Mouse (Mus musculus) A20 (cell line): ENCODE data around the gene Smarcd2.

Experiments used
- DNase-seq: peaks from one replicate; pipeline ENCODE4 v3.0.0-alpha.2; 2011; ENCODE audit warnings: low read depth, low spot score

Smarcd2 gene

DNA sequence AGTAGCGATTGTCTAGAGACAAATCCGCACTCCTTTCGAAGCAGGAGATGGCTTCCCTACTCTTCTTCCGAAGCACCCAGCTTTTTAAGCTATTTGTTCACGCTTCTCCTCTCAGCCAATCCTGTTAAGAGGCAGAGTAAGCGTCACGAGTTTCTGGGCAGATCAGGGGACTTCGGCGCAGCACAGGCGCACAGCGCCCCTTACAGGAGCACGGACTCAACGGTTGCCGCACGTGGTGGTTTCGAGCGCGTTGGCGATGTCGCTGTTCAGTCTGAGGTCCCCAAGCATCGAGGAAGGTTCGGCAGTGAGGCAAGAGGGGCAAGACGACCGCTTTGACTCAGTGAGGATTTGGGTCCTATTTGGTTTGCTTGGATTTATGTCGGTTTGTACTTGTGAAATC, 3.7 kb upstream of the Smarcd2 start, which contains the start of gene Tcam1:
TSS of gene Tcam1 (plus strand) at position 219 of the 400 bp plus-strand sequence.
- DNase-seq: peak; percentile 98

DNA sequence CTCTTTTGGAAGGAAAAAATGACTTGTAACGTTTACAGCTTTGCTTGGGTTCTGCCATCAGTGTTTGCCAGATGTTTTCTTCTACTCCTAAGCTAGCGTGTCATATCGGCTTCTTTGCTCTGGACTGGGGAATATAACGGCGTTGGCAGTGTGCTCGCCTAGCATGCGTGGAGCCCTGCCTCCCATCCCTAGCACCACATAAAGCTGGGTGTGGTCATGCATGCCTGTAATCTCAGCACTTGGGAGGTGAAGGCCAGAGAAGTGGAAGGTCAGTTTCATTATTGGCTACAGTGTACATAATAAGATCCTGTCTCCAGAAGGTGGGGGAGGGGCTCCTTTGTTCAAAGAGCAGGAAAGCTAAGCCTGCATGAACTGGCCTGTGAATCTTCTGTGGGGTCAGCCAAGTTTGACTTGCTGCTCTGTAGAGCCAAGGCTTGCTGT, 2.2 kb upstream of the Smarcd2 start:
- DNase-seq: no peak

DNA sequence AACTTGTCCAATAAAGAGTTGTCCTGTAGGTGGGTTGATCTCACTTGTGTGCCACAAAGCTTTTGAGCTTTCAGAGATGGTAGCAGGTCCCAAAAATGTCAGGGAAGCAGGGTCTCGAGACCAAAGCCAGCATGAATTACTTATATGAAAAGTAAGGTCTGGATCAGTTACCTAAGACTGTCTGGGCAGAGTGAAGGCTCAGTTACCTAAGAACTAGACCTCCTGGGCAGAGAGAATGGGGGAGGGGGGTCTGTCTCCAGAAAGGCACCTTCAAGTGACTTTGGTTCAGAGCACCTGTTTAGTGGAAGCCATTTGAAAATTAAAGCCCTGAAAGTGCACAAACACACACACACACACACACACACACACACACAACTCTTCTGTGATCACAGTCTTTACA, 1.6 kb upstream of the Smarcd2 start:
- DNase-seq: no peak

DNA sequence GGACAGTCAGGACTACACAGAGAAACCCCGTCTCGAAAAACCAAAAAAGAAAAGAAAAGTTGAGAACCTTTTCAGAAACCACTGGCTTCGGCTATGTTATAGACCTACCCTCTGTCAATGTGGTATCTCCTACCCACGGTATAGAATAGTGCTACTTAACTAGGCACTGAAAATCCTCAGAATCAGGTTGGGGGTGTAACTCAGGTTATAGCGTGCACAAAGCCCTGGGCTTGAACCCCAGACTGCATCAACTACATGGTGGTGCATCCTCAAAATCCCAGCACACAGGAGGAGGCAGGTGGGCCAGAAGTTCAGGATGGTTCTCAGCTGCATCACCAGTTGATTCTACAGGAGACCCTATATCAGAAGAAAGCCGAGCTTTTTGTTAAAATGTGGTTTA, 1.0 kb upstream of the Smarcd2 start:
- no peak for DNase-seq

DNA sequence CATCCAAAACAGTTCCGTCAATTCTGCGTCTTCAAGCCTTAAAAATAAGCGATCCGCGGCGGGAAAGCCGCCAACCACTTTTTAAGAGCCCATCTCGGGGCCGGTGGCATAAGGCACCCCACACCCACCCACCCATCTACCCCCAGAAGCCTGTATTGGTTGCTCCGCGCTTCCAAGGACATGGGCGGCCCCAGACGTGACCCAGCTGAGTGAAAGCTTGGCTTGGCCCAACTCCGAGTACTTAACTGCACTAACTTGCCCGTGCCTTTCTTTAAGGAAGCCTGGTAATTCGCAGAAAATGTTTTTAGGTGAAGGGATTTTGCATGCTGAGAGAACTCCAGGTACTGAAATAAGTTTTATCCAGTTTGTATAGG, 526 bp upstream of the Smarcd2 start:
- DNase-seq: no peak

DNA sequence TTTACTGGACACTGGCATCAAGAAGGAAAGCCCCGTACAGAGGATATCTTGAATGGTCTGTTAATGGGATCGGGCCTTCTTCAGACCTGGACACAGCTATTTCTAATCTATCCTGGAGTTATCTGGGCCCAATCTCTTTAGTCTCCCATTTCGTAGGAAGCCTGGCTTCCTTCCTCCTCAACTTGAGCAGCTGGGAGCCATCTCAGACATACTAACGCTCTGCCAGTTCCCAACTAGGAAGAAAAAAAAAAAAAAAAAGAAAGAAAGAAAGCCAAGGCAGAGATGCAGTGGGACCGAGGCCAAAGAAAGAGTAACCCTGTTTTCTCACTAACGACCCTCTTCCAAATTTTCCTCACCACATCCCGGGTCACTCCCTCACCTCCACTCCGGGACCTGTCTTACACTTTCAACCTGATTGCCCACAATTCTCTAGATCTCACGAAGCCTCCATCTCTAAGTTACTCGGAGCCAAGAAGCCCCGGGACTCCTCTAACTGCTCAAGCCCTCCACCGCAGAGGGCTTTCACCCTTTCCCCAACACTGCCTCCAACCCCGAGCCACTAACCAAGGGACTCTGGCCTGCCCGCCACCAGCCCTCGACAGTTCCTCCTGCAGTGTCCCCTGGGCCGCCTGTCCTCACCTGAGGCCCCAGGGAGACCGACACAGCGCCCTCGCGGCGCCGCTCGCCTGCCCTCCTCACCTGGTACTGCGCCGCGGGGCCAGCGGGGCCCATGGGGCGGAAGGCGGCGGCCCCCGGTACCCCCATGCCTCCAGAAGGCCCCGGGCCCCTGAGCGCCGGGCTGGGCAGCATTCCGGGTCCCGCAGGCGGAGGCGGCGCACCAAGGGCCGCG, 753 bp downstream of the Smarcd2 start:
- DNase-seq: no peak

DNA sequence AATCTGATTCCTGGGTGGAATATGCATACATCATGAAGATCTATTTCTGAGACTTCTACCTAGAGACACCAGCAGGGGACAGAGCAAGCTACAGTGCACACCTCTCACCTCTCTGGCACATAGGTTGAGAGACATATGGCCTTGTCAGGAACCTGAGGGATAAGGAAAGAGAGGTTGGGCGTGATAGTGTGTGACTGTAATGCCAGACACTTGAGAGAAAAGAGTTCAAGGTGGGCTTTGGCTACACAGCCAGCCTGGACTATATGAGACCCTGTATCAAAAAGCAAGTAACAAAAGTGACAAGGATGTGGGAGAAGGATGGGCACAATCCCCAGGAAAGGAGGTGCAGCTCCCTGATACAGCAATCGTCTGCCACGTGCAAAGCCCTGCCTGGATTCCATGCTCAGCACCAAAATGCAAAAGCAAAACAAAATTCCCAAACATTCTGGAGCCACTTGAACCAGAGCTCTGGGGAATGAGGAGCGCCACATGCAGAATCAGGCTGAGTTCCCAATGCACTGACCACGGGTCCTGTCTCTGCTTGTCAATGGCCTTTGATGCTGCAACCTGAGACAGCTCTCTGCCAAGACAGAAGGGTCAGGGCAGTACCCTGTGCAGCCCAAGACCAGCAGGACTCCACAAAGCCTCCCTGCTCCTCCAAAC, 1.5 kb downstream of the Smarcd2 start:
- DNase-seq: no peak

DNA sequence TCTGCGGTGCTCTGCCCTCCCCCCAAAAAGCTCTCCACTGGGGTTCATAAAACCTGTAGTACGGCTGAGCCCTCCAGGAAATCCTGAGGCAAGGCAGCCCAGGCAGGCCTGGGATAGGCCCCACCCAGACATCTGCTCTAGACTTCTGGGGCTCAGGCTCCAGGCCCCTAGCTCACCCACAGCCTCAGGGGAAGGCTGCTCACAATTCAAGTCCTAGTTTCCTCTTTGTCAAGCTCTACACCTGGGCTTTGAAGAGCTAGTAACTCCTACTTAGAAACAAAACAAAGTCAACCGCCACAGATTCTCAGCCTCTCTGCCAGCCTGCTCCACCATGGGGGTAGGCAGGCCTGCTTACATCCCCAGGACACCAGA, 3.7 kb downstream of the Smarcd2 start:
- DNase-seq: peak; percentile 48

DNA sequence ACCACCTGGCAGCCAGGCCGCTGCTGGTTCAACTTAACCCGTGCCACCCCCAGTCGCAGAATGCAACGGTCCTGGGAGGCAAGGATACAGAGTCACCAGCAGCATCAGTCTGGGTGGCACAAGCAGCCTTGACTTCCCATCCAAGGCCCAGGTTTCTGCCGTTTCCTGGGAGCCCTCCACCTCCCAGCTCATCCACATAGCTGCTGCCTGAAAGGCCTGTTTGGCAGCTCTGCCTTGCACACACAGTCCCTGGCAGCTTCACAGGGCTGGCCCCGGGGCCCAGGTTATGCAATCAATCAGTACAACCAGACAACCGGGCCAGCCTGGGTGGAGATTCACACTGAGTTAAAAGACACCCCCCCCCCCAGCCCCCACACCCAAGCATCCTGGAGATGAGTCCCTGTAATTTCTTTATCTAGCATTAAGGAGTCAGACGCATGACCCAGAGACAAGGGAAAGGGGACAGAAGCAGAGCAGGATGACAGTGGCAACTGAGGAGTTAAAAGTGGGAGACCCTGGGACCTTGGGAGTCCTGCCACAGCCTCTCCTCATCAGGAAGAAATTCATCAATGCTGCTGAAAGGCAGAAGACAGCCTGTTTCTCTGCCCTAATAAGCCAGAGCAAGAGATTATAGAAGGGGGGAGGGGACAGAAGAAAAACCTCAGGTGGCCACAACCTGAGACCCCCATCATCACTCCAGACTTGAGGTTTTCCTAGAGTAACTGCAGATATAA, 4.3 kb downstream of the Smarcd2 start:
- no peak for DNase-seq

DNA sequence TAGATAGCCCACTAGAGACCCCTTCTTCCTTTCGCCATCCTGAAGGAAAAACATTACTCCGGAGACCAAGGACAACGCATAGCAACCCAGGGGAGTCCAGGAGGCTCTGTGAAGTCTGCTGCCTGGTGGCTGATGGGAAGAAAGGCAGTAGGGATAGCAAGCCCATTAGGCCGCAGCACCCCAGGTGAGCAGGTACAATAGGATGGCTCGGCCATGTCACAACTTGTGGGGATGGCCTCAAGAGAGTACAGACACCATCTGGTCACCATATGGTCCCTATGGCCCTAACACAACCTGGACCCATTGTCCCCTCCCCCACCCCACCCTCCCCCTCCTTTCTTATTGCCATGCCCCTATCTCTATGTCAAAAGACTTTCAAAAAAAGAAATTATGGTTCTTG, 4.9 kb downstream of the Smarcd2 start:
- DNase-seq: no peak

DNA sequence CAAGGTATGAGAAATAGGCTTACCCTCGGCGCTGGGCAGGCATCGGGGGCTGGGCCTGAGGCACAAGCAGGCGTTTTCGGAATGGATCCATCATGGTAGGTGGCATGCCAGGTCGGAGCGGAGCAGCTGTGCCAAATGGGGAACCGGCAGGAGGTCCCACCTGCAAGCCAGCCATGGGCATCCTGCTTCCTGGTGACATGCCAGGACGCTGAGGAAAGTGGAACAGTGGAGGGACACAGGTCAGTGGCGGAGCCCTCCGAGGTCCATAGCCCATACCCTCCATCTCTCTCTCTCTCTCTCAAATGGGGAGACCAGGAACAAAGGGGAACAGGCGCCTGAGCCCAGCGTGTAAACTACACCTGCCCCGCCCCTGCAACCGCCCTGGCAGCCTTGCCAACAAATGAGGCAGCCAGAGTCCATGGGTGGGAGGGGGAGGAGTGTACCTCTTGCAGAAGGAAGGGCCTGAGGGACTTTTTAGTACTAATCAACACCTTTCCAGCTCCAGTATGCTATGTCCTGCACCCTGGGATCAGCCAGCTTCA, 5.4 kb downstream of the Smarcd2 start:
- DNase-seq: no peak

DNA sequence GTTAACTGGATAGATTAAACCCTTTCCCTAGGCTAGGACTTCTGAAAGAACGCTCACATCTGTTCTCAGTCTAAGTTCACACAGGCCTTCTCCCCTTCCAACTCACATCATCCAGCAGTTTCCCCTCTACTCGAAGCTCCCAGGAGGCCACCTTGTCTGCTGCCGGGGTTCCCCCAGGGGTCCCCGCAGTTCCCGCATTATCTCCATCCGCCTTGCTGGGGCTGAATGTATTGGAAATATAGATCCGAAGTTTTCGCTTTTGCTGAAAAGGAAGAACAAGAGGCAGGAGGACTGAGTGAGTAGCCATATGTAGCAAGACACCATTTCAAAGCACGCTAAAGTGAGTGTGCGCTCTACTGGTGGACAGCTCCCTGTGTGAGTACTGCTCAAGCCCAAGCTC, 6.3 kb downstream of the Smarcd2 start:
- DNase-seq: no peak

DNA sequence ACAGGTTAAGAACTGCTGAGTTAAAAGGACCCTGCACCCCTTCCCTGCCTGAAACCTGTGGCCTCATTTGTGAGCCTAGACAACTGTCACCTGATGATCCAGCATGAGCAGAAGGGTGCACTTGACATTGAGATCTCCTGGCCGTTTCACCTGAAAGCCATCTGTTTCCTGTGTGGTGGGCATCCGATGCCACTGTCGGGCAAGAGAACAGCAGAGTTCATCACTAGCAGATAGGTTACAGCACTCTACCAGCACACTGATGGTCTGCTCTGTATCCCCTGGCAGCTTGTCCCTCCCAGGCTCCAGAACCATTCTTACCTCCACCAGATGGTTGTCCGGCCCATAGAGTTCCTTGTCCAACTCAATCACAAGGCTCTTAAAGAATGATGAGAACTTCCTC, 7.2 kb downstream of the Smarcd2 start:
- no peak for DNase-seq

DNA sequence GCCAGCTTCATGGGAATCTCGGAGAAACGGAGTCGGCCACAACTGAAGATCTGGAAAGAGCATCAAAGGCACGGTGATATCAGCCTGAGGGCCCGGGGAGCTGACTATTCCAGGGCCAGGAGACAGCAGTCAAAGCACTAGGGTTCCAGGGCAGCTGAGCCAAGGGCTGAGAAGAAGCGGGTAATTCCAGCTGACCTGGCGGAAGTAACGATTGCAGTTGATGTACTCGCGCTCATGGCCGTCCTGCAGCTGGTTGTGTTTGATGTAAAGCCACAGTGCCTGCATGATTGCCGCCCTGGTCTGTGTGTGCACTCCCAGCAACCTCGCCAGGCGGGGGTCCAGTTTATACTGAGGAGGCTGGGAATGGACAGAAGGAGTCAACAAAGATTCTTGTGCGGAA, 7.8 kb downstream of the Smarcd2 start:
- DNase-seq: no peak

DNA sequence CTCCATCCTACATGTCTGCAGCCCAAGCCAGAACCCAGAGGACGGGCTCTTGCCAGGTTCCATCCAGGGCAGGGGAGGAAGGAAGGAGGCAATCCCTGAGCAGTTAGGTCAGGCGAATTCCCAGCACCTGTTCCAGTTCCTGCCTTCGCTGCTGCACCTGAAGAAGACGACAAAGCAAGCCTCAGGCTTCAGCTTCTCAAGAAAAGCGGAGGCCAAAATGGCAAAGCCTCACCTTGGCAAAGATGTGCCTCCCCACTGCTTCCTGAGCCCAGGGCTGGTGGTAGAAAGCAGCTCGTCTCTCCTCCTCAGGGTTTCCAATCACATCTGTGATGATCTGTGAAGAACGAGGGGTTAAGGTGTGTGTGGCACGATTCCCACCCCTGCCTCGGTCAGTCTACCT, 8.8 kb downstream of the Smarcd2 start:
- no peak for DNase-seq

DNA sequence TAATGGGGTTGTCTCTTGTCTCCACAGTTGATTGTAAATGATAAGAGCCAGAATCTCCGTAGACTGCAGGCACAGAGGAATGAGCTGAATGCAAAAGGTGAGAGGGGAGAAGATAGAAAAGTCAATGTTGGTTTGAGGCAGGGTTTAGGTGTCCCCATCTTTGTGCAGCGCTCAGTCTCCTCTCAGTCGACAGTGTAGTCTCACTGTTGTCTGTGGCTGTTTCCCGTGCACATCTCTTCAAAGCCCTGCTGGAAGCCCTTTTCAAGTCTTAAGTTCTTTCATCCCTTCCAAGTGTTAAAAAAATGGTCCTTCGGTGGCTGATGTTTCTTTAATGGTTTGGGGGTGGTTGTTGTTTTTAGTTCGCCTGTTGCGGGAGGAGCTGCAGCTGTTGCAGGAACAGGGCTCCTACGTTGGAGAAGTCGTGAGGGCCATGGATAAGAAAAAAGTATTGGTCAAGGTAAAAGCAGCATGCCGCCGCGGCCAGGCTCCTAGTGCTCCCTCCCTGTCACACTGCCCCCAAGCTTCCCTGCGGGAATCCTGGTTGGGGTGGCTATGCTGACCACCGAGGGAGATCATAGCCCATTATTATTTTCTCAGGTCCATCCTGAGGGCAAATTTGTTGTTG, 11.8 kb downstream of the Smarcd2 start:
- DNase-seq: no peak

DNA sequence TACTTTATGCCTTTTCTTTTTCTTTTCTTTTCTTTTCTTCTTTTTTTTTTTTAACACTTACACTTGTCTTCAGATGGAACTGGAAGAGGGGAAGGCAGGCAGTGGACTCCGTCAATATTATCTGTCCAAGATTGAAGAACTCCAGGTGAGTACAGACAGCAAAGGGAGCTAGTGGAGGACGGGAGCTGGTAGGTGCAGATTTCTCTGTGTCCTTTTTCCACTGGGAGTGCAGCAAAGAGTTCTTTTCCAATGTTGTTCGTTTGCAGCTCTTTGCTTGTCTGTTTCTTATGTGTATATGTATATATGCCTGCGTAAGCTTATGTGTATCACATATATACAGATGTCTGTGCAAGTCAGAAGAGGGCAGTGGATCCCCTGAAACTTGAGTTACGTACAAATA, 16.0 kb downstream of the Smarcd2 start:
- DNase-seq: no peak

DNA sequence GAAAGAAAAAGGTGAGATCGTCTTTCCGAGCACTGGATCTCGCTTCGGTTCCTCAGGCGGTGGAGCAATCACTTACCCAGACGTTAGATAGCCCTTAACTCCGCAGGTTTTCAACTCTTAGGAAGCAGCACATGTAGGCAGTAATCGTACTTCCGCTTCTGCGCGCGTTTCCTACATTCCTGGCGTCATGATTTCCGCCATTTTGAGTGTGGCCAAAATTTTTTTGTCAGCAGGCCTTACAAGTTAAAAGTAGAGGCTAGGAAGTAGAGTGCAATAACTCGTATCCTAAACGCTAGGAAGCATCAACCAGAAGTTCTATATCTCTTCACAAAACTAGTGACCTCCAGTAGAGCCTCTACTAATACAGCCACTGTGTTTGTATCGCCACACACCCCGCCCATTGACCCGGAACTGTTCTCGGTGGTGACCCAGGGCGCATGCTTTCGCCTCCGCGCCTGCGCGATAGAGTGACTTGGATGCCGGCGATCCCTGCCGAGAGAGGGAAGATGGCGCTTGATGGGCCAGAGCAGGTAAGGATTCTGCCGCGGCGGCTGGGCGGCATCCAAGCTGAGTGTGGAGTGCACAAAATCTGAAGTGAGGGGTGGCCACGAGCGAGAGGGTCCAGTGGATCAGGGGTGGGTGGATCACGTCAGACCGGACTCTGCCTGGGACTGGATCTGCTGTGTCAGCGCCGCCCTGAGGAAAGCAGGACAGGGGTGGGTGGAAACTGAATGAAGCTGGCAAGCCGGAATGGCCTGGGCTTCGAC, 16.9 kb downstream of the Smarcd2 start, which contains the start of the genes Ftsj3 and Psmc5:
TSS of gene Ftsj3 (minus strand) at position 395 of the 767 bp plus-strand sequence.
TSS of gene Psmc5 (plus strand) at position 470 of the 767 bp plus-strand sequence.
- DNase-seq: peak; percentile 99

DNA sequence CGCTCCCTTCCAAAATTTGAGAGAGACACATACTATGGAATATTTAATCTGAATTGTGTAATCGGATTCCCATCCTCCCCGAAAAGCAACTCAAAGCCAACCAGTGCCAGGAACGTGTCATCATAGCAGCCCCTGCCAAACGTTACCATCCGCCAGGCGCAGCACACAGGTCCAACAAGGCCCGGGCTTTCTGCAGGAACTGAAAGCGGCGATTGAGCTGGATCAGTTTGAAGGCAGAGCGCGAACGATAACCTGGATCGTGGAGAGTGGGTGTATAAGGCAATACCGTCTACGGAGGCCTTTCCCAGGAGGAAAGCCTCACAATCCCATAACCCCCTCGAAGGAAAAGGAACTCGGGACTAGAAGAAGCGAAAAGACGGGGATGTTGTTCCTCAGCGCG, 17.6 kb downstream of the Smarcd2 start:
- no peak for DNase-seq

DNA sequence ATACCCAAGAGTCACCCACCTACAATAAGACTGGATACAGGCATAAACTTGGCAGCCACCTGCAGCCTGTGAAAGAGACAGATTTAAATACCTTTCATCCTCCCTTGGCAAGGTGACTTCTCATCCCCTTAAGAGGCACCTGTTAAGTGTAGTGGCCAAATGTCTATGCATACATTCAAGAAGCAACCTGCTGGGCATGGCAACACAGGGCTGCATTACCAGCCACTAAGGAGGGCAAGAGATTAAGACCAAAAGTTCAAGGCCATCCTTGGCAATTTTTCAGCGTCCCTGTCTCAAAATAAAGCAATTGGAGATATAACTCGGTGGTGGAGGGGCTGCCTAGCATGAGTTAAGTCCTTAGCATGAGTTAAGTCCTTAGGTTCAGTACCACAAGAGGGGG, 18.0 kb downstream of the Smarcd2 start:
- peak; percentile 25 for DNase-seq

DNA sequence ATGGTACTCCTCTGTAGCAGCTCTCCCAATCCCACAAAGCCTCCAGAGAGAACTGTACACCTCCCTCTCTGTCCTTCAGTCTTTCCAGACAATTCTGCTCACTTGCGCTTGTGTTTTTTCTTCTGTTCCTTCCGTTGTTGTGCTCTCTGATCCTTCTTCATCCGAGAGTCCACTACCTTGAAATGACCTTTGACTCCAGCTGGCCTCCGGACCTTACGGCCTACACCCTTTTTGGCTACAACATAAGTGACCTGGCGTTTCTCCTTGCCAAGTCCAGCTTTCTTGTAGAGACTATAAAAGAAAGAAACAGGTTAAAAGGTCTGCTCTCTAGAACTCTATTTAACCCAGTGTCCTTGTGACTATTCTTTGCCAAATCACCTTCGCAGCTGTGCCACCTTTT, 23.4 kb downstream of the Smarcd2 start:
- DNase-seq: no peak
